ENCODE assay signal across 14 mouse cellular contexts in the genomic region with DNA sequence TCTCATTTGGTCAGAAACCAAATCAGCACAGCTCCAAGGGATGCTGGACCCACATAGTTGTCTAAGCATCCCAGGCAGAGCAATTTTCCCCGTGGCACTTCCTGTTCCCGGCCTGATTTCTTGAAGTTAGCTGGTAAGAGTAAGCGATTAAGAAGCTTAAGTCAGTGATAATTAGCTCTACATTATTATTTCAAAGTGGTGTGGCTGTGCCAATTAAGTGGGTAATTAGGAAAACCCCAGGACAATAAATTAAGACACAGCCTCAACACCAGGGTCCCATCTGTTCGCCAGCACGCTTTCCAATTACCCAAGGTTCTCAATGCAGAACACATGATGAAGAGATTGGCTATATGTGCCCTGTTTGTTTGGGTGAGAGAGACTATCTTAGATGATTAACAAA.
A peak's percentile ranks its signal among the peaks of the same experiment; 100 is the strongest.
DNase-seq lines count a peak whose midpoint lies in the region; ATAC-seq lines count a peak whose summit lies in the region.
"Had no signal": no experiment of that assay in that cellular context is flagged by ENCODE, and none has a peak within 500 bp of the region (broad histone marks: within the 10 kb centered on the region; RNA-seq: fewer than 3 reads in every experiment).

No protein-coding gene starts in this region.

- no peak overlapping the region for H3K4me3 ChIP-seq in forebrain, embryonic 11.5 days (ENCODE audit: low read depth, low read length)
- H3K4me3 ChIP-seq in forebrain, embryonic 10.5 days: no peak overlapping the region
- no peak overlapping the region for H3K4me3 ChIP-seq in forebrain, embryonic 15.5 days
- H3K4me3 ChIP-seq in neural tube, embryonic 13.5 days: no peak overlapping the region

- H3K36me3 ChIP-seq in forebrain, embryonic 11.5 days (ENCODE audit: control insufficient read depth, insufficient read depth, low read length): no peaks in the 10 kb centered on the region
- H3K36me3 ChIP-seq in forebrain, embryonic 10.5 days (replicated peaks): no peaks in the 10 kb centered on the region
- H3K36me3 ChIP-seq in forebrain, embryonic 15.5 days: no peaks in the 10 kb centered on the region
- H3K36me3 ChIP-seq in neural tube, embryonic 13.5 days: no peaks in the 10 kb centered on the region

- no peak overlapping the region for H3K4me2 ChIP-seq in forebrain, embryonic 11.5 days (ENCODE audit: low read depth, low read length, severe bottlenecking)
- H3K4me2 ChIP-seq in forebrain, embryonic 15.5 days (replicated peaks): no peak overlapping the region
- no peak overlapping the region for H3K4me2 ChIP-seq in neural tube, embryonic 13.5 days

- H3K9ac ChIP-seq in forebrain, embryonic 11.5 days (ENCODE audit: low read length): no peak overlapping the region
- H3K9ac ChIP-seq in forebrain, embryonic 15.5 days (replicated peaks): no peak overlapping the region
- no peak overlapping the region for H3K9ac ChIP-seq in neural tube, embryonic 13.5 days
- H3K9ac ChIP-seq: liver, embryonic 14.5 days had no signal

- 32% methylated on average over 5 of the region's 5 CpGs for WGBS in forebrain, embryonic 11.5 days
- WGBS in forebrain, embryonic 10.5 days: 29% methylated on average over 5 of the region's 5 CpGs
- 11% methylated on average over 5 of the region's 5 CpGs for WGBS in forebrain, embryonic 15.5 days
- WGBS in neural tube, embryonic 13.5 days: 31% methylated on average over 5 of the region's 5 CpGs

- H3K4me1 ChIP-seq in forebrain, embryonic 11.5 days (replicated peaks; ENCODE audit: control insufficient read depth, insufficient read depth, low read length): no peaks in the 10 kb centered on the region; the same call in 1 of the 2 replicates
- H3K4me1 ChIP-seq in forebrain, embryonic 10.5 days: peaks cover 12% of the 10 kb centered on the region; the same call in 1 of the 2 replicates
- no peaks in the 10 kb centered on the region for H3K4me1 ChIP-seq in forebrain, embryonic 15.5 days
- peaks cover 11% of the 10 kb centered on the region; the same call in 1 of the 2 replicates for H3K4me1 ChIP-seq in neural tube, embryonic 13.5 days (replicated peaks)

- DNase-seq in forebrain, embryonic 11.5 days (ENCODE audit: low spot score): peak; percentile 49
- no peak for DNase-seq in forebrain, embryonic 10.5 days (ENCODE audit: extremely low spot score, low spot score)
- DNase-seq in hindlimb bud, embryonic 11.5 days (ENCODE audit: extremely low spot score, low read depth, low spot score): peak; percentile 60
- DNase-seq in heart, postnatal 4 days: no peak
- DNase-seq in heart, adult 9 months (ENCODE audit: low spot score in 2 of 2): no peak
- DNase-seq in adrenal gland, adult (ENCODE audit: inconsistent age in 2 of 2, low spot score in 1 of 2): no peak
- DNase-seq: adrenal gland, adult 8-10 months; cerebellum, adult 9-11 months; gastrocnemius, postnatal 10 days; kidney, postnatal 10 days; lung, postnatal 14 days had no signal

- ATAC-seq in forebrain, embryonic 11.5 days (replicated peaks; ENCODE audit: low FRiP score): peak; percentile 93
- ATAC-seq in forebrain, embryonic 15.5 days (replicated peaks): peak; percentile 85
- peak; percentile 80 for ATAC-seq in neural tube, embryonic 13.5 days (ENCODE audit: low read depth)

- H3K27ac ChIP-seq in forebrain, embryonic 11.5 days (ENCODE audit: low read depth, low read length): no peak overlapping the region
- H3K27ac ChIP-seq in forebrain, embryonic 10.5 days: no peak overlapping the region
- H3K27ac ChIP-seq in forebrain, embryonic 15.5 days (replicated peaks): no peak overlapping the region
- H3K27ac ChIP-seq in neural tube, embryonic 13.5 days (replicated peaks): no peak overlapping the region
- H3K27ac ChIP-seq: liver, embryonic 14.5 days had no signal

- H3K9me3 ChIP-seq in forebrain, embryonic 11.5 days (ENCODE audit: control insufficient read depth, low read length): no peaks in the 10 kb centered on the region
- H3K9me3 ChIP-seq in forebrain, embryonic 10.5 days: no peaks in the 10 kb centered on the region
- no peaks in the 10 kb centered on the region for H3K9me3 ChIP-seq in forebrain, embryonic 15.5 days
- H3K9me3 ChIP-seq in neural tube, embryonic 13.5 days: no peaks in the 10 kb centered on the region

- H3K27me3 ChIP-seq in forebrain, embryonic 11.5 days (ENCODE audit: control insufficient read depth, insufficient read depth, low read length): no peaks in the 10 kb centered on the region
- peaks cover 24% of the 10 kb centered on the region for H3K27me3 ChIP-seq in forebrain, embryonic 10.5 days (ENCODE audit: poor library complexity, severe bottlenecking)
- no peaks in the 10 kb centered on the region for H3K27me3 ChIP-seq in forebrain, embryonic 15.5 days
- H3K27me3 ChIP-seq in neural tube, embryonic 13.5 days: no peaks in the 10 kb centered on the region

Comparison
In these comparisons a context has a peak if more than half of its experiments do, and no peak if none do; other contexts are left out.
1. DNase-seq: peak in forebrain, embryonic 11.5 days (single experiment) and hindlimb bud, embryonic 11.5 days (single experiment); none in forebrain, embryonic 10.5 days (single experiment), heart, postnatal 4 days (single experiment), heart, adult 9 months (0 of 2) and adrenal gland, adult (0 of 2).
2. Peak in every context shown above with its lines, with median percentiles within 50 percentile points of each other: ATAC-seq.